Mouse (Mus musculus): ENCODE measurements around the gene Neu1. TPM values are rescaled to one million over a fixed set of nuclear protein-coding genes. Genes with fewer than 3 reads are reported as not detected.
A peak's percentile ranks its signal among the peaks of the same experiment; 100 is the strongest.

The Neu1 gene
- polyA plus RNA-seq, 1 experiment: 448 TPM

GRCm38 (mm10) chr17:34981690-34982180 lies 50.7 kb downstream of the Neu1 start, which contains the start of gene Lsm2:
Gene Lsm2 (plus strand): TSS chr17:34981862.
- no peaks in the 10 kb centered on the region for H3K36me3 ChIP-seq (ENCODE audit: control insufficient read depth, insufficient read depth, low read length)
- no peaks in the 10 kb centered on the region for H3K27me3 ChIP-seq (replicated peaks; ENCODE audit: control insufficient read depth, insufficient read depth, low read length)
- DNase-seq: peak; percentile 96
- peak within 1 kb of the TSS; percentile 93 for H3K27ac ChIP-seq (ENCODE audit: insufficient read depth, low read depth, low read length)
- TF ChIP-seq CTCF (conservative IDR thresholded peaks at IDR 0.05; ENCODE audit: insufficient read depth, insufficient read length, low read depth, low read length): no peak
- TF ChIP-seq POLR2A (IDR thresholded peaks at IDR 0.05; ENCODE audit: low read depth, low read length): peak; percentile 86
- WGBS: under 1% methylated on average over 58 of the region's 58 CpGs
- H3K4me1 ChIP-seq (ENCODE audit: control insufficient read depth, insufficient read depth, low read length): peaks cover 15% of the 10 kb centered on the region; the same call in 1 of the 2 replicates
- peak within 1 kb of the TSS; percentile 81 for H3K4me3 ChIP-seq (ENCODE audit: insufficient read depth, low read depth, low read length)

- Histone ChIP-seq H3K4me3 (ENCODE audit: insufficient read depth, low read depth, low read length) (peak overlapping the region; percentile 81), H3K27ac (ENCODE audit: insufficient read depth, low read depth, low read length) (no peak overlapping the region), H3K4me1 (ENCODE audit: control insufficient read depth, insufficient read depth, low read length) (peaks cover 15% of the 10 kb centered on the region; the same call in 1 of the 2 replicates), H3K27me3 (replicated peaks; ENCODE audit: control insufficient read depth, insufficient read depth, low read length) (no peaks in the 10 kb centered on the region), H3K36me3 (ENCODE audit: control insufficient read depth, insufficient read depth, low read length) (no peaks in the 10 kb centered on the region)
- no peak for TF ChIP-seq CTCF (conservative IDR thresholded peaks at IDR 0.05; ENCODE audit: insufficient read depth, insufficient read length, low read depth, low read length)
- TF ChIP-seq POLR2A (IDR thresholded peaks at IDR 0.05; ENCODE audit: low read depth, low read length): no peak
- no peak for DNase-seq
- WGBS: under 1% methylated on average over 15 of the region's 15 CpGs
Measured at GRCm38 (mm10) chr17:34982328-34982727, 51.3 kb downstream of the Neu1 start.

GRCm38 (mm10) chr17:34984218-34984617 lies 53.2 kb downstream of the Neu1 start:
- Histone ChIP-seq H3K36me3 (ENCODE audit: control insufficient read depth, insufficient read depth, low read length) (no peaks in the 10 kb centered on the region), H3K4me1 (ENCODE audit: control insufficient read depth, insufficient read depth, low read length) (peaks cover 15% of the 10 kb centered on the region; the same call in 1 of the 2 replicates), H3K4me3 (ENCODE audit: insufficient read depth, low read depth, low read length) (no peak overlapping the region), H3K27ac (ENCODE audit: insufficient read depth, low read depth, low read length) (no peak overlapping the region), H3K27me3 (replicated peaks; ENCODE audit: control insufficient read depth, insufficient read depth, low read length) (no peaks in the 10 kb centered on the region)
- peak; percentile 49 for DNase-seq
- WGBS: 69% methylated on average over 2 of the region's 2 CpGs
- TF ChIP-seq POLR2A (IDR thresholded peaks at IDR 0.05; ENCODE audit: low read depth, low read length) (no peak), CTCF (conservative IDR thresholded peaks at IDR 0.05; ENCODE audit: insufficient read depth, insufficient read length, low read depth, low read length) (no peak)

Other genes starting within 250 kb of the Neu1 start
- 4.7 and 6.8 TPM in 2 replicates for gene C4b, start 187.4 kb upstream of the Neu1 start, polyA plus RNA-seq (2012; rRNA removed)
- 0.23 and 29.2 TPM in 2 replicates for gene Cyp21a1, start 126.7 kb upstream of the Neu1 start, polyA plus RNA-seq (2012; rRNA removed)
- 35.7 and 36.7 TPM in 2 replicates for gene Stk19, start 94.3 kb upstream of the Neu1 start, polyA plus RNA-seq (2012; rRNA removed)
- gene Dxo, start 94.2 kb upstream of the Neu1 start, polyA plus RNA-seq (2012; rRNA removed): 52.6 and 59.2 TPM in 2 replicates
- 58.2 and 69.5 TPM in 2 replicates for gene Skiv2l, start 81.0 kb upstream of the Neu1 start, polyA plus RNA-seq (2012; rRNA removed)
- gene Nelfe, start 80.9 kb upstream of the Neu1 start, polyA plus RNA-seq (2012; rRNA removed): 24.2 and 26.2 TPM in 2 replicates
- gene Cfb, start 68.7 kb upstream of the Neu1 start, polyA plus RNA-seq (2012; rRNA removed): 191 and 199 TPM in 2 replicates
- gene Zbtb12, start 51.8 kb upstream of the Neu1 start, polyA plus RNA-seq (2012; rRNA removed): 9.4 and 10.8 TPM in 2 replicates
- gene Gm20547, start 49.2 kb upstream of the Neu1 start, polyA plus RNA-seq (2012; rRNA removed): 0.05 TPM in 1 of 2 replicates, not detected in the other
- 62.9 and 73.4 TPM in 2 replicates for gene C2, start 33.0 kb upstream of the Neu1 start, polyA plus RNA-seq (2012; rRNA removed)
- 134 and 169 TPM in 2 replicates for gene Ehmt2, start 32.8 kb upstream of the Neu1 start, polyA plus RNA-seq (2012; rRNA removed)
- gene Slc44a4, start 16.8 kb upstream of the Neu1 start, polyA plus RNA-seq (2012; rRNA removed): 73.5 and 88.1 TPM in 2 replicates
- 38.8 and 56.5 TPM in 2 replicates for gene Hspa1b, start 28.0 kb downstream of the Neu1 start, polyA plus RNA-seq (2012; rRNA removed)
- not detected in 2 replicates for gene Gm20481, start 38.7 kb downstream of the Neu1 start, polyA plus RNA-seq (2012; rRNA removed)
- 23.4 and 31.5 TPM in 2 replicates for gene Hspa1a, start 40.9 kb downstream of the Neu1 start, polyA plus RNA-seq (2012; rRNA removed)
- 0.33 and 0.58 TPM in 2 replicates for gene Hspa1l, start 41.5 kb downstream of the Neu1 start, polyA plus RNA-seq (2012; rRNA removed)
- 70.2 and 88.2 TPM in 2 replicates for gene Lsm2, start 50.6 kb downstream of the Neu1 start, polyA plus RNA-seq (2012; rRNA removed)
- gene Vars, start 69.7 kb downstream of the Neu1 start, polyA plus RNA-seq (2012; rRNA removed): 52.5 and 64.5 TPM in 2 replicates
- gene Vwa7, start 85.3 kb downstream of the Neu1 start, polyA plus RNA-seq (2012; rRNA removed): 0.80 and 0.89 TPM in 2 replicates
- gene Sapcd1, start 96.8 kb downstream of the Neu1 start, polyA plus RNA-seq (2012; rRNA removed): 0.69 and 0.77 TPM in 2 replicates
- 1.6 and 2.4 TPM in 2 replicates for gene Msh5, start 115.5 kb downstream of the Neu1 start, polyA plus RNA-seq (2012; rRNA removed)
- gene Clic1, start 118.7 kb downstream of the Neu1 start, polyA plus RNA-seq (2012; rRNA removed): 105 and 117 TPM in 2 replicates
- gene Ddah2, start 127.8 kb downstream of the Neu1 start, polyA plus RNA-seq (2012; rRNA removed): 37.7 and 41.0 TPM in 2 replicates
- 0.13 and 0.16 TPM in 2 replicates for gene Ly6g6c, start 134.1 kb downstream of the Neu1 start, polyA plus RNA-seq (2012; rRNA removed)
- gene Mpig6b, start 134.9 kb downstream of the Neu1 start, polyA plus RNA-seq (2012; rRNA removed): 0.46 and 0.66 TPM in 2 replicates
- 2.1 and 2.5 TPM in 2 replicates for gene Ly6g6e, start 145.6 kb downstream of the Neu1 start, polyA plus RNA-seq (2012; rRNA removed)
- 8.1 and 8.9 TPM in 2 replicates for gene Ly6g6d, start 146.8 kb downstream of the Neu1 start, polyA plus RNA-seq (2012; rRNA removed)
- gene Ly6g6f, start 154.4 kb downstream of the Neu1 start, polyA plus RNA-seq (2012; rRNA removed): not detected in 2 replicates
- gene Abhd16a, start 158.0 kb downstream of the Neu1 start, polyA plus RNA-seq (2012; rRNA removed): 156 and 217 TPM in 2 replicates
- gene Ly6g5c, start 177.0 kb downstream of the Neu1 start, polyA plus RNA-seq (2012; rRNA removed): not detected in 2 replicates
- 0.81 and 1.0 TPM in 2 replicates for gene Ly6g5b, start 184.2 kb downstream of the Neu1 start, polyA plus RNA-seq (2012; rRNA removed)
- gene Gpank1, start 190.2 kb downstream of the Neu1 start, polyA plus RNA-seq (2012; rRNA removed): 15.1 and 15.5 TPM in 2 replicates
- 434 and 474 TPM in 2 replicates for gene Csnk2b, start 190.8 kb downstream of the Neu1 start, polyA plus RNA-seq (2012; rRNA removed)
- 10.7 and 12.9 TPM in 2 replicates for gene D17H6S53E, start 195.1 kb downstream of the Neu1 start, polyA plus RNA-seq (2012; rRNA removed)
- gene Apom, start 200.8 kb downstream of the Neu1 start, polyA plus RNA-seq (2012; rRNA removed): 138 and 157 TPM in 2 replicates
- gene Bag6, start 203.9 kb downstream of the Neu1 start, polyA plus RNA-seq (2012; rRNA removed): 145 and 160 TPM in 2 replicates
- 237 and 272 TPM in 2 replicates for gene Prrc2a, start 233.6 kb downstream of the Neu1 start, polyA plus RNA-seq (2012; rRNA removed)
- 0.65 and 2.6 TPM in 2 replicates for gene Aif1, start 244.8 kb downstream of the Neu1 start, polyA plus RNA-seq (2012; rRNA removed)

All from kidney, adult 2 months (tissue).